Mouse (Mus musculus) cerebellum, postnatal 10 days (tissue): ENCODE results near the gene Mbnl3.
A peak's percentile ranks its signal among the peaks of the same experiment; 100 is the strongest.

ENCODE experiments used
- DNase-seq, 2 experiments: peaks; one replicate each; pipeline ENCODE4 v3.0.0; 2021; ENCODE audit warnings: mixed read lengths in 2 of 2

Mbnl3 gene

DNA sequence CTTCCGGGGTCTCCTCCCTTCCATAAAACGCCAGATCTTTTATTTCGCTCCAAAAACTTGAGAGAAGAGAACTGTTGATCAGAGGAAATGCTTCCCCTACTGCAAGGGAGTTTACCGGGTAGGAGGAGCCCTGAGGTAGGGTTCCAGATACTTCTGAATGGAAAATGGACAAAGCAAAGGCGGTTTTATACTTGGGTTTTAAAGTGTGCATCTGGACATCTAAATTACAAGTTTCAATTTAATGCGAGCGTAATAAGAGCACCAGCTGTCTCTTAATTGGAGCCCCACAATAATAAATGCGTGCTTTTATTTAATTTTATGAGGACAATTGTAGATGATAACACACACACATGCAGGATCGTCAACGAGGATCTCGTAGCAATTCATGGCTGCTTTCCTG lies at the start of gene Mbnl3:
TSS of gene Mbnl3 (minus strand) at position 101 of the 400 bp plus-strand sequence.
- no peak for DNase-seq

DNA sequence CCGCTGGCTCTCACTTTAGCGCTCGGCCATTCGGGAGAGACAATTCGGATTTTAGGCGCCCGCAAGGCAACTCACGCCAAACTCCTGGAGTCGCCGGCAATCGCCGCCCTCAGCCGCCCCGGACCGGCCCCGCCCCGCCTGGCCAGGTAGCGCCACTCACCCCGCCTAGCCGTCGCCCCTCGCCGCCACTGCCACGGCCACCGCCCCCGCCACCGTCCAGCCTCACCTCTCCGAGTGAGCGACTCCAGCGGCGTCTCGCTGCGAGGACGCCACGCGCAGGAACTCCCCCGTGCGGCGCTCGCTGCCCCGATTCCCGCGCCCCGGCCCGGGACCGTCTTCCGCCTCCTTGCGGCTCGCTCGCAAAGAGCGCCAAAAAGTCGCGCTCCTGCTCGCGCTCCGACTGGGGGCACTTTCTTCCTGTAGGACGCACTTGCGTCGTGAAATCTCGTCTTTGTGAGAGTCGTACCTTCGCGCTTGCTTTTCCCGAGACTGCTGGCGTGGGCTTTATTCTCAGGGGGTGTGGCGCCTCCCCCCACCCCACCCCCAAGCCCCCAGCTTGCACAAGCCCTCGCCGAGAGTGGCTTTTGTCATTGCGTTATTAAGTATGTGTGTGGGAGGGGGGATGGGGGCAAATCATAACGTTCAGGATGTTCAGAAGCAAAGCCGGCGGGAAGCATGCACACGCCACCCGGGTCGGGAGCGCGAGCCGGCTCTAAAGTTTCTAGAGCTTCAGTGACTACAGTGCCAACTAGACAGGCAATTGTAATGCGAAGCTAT lies 596 bp downstream of the Mbnl3 start:
- peak; percentile 42 to 55 for DNase-seq

GRCm38 (mm10) chrX:51204626-51205547 lies 1.4 kb downstream of the Mbnl3 start:
- DNase-seq: peak; percentile 25 to 51

DNA sequence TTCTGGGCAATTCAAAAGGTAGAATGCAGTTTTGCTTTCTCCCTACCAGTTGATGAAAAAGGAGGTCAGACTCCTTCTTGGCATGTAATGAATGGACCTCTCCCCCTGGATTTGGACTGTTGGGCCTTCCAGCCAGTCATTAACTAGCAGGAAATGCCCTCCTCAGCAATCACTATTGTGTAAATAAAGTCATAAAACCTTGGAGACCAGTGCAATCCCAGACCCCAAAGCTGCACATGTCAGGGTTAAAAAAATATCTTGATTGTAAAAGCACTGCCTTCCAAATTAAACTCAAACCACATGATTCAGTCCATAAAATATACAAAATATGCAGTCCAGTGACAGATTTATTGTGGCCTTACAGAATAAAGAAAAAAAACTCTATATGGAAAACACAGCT lies 9.3 kb downstream of the Mbnl3 start:
- no peak for DNase-seq

GRCm38 (mm10) chrX:51171914-51172313 lies 34.4 kb downstream of the Mbnl3 start:
- no peak for DNase-seq

GRCm38 (mm10) chrX:51171413-51171812 lies 34.9 kb downstream of the Mbnl3 start:
- peak; percentile 13 to 24 for DNase-seq

DNA sequence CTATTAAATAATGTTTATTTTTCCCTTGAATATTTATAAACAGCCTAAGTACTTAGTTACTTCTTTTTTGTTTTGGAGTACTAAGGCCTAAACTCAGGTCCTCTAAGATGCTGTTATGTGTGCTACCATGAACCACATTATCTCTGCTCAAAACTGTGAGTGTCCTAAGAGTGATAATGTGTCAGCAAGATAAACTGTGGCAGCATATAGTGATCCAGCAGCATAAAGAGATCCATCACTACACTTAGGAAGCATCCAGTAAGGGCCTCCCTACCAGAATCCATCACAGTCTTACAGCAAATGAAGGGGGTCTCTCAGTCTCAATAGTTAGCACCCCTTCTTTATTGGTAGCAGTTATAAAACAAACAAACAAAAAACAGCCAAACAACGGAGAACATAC lies 35.9 kb downstream of the Mbnl3 start:
- no peak for DNase-seq

GRCm38 (mm10) chrX:51169476-51170045 lies 36.8 kb downstream of the Mbnl3 start:
- peak; percentile 4 to 8 for DNase-seq

DNA sequence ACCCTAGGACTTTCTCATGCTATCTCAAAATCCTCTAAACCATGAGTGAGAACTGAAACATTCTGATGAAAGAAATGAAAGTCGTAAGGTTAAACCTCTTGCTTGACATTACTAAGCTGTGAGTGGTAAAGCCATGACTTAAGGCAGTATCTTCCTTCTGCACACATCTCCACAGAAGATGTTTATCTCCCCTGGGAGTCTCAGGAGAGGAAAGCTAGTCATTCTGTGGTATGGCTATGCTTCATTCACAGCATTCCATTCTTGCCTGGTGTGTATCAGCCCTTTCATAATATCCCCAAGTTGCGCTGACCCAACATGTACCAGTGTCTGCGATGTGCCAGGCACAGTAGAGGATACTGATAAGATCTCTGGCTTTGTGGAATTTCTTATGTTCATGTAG lies 38.4 kb downstream of the Mbnl3 start:
- DNase-seq: no peak

DNA sequence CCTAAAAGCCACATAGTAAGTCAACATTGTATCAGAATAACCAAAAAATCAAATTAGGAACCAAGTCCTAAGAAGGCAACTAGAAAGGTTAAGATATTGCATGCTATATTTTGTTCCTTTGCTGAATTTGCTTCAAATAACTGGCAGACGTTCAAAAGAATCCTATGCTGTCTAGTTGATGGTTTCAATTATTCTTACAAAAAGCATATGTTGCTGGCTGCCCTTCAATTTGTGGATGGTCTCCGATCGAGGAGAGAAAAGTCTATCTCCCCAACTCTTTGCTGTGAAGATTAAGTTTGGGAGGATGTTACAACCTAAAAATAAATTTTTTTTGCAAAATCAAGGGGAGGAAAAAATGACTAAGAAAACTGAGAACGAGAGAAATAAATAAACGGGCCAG lies 41.6 kb downstream of the Mbnl3 start:
- DNase-seq: no peak

GRCm38 (mm10) chrX:51148436-51148835 lies 57.9 kb downstream of the Mbnl3 start:
- DNase-seq: no peak

GRCm38 (mm10) chrX:51146351-51146750 lies 60.0 kb downstream of the Mbnl3 start:
- peak; percentile 37 to 40 for DNase-seq

- DNase-seq: no peak
These were observed 66.3 kb downstream of the Mbnl3 start for GRCm38 (mm10) chrX:51140055-51140454.

- peak; percentile 90 to 92 for DNase-seq
These were observed 75.0 kb downstream of the Mbnl3 start for GRCm38 (mm10) chrX:51131325-51131724.

GRCm38 (mm10) chrX:51102748-51103147 lies 103.6 kb downstream of the Mbnl3 start:
- DNase-seq: no peak

DNA sequence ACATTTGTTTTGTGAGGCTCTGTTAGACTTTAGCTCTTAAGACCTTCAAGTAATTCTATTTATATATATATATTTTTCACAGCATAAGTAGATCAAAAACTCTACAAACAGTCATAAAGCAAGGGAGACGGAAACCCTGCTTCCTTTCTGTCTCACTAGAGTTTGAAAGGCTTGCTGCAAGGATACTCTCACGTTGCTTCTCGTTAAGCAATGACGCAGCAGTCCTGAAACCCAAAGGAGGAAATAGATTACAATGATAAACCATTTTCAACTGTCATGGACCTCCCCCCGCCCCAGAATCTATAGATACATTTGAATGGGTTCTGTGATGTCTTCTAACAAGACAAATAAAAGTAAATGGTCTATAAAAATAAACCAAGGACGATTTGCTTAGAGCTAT lies 121.4 kb downstream of the Mbnl3 start:
- DNase-seq: no peak

- no peak for DNase-seq
These were observed 122.1 kb downstream of the Mbnl3 start for GRCm38 (mm10) chrX:51084211-51084610.

DNA sequence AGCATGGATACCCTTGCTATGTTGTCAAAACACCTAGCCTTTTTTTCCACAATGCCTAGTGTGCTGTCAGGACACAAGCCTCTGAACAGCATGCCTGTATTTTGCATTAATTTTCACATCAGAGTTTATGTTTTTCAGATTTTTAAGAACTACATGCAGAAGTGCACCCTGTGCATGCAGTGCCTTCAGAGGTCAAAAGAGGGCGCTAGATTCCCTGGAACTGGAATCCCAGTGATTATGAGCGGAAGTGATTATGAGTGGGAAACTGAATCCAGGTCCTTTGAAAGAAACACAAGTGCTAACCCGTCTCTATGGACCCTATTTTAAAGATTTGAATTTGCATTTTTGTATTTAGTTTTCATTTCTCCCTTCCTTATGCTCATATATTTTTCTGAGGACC lies 129.6 kb downstream of the Mbnl3 start:
- DNase-seq: peak; percentile 48 to 49
